Mouse (Mus musculus) adipocyte (in vitro differentiated cells): Measurements from ENCODE around the gene Nrxn2.

Experiments used
- DNase-seq: peaks from one replicate; pipeline ENCODE4 v3.0.0-alpha.2; 2016; ENCODE audit warnings: low spot score

The Nrxn2 gene

GRCm38 (mm10) chr19:6392743-6393393, 25.7 kb upstream of the Nrxn2 start:
- DNase-seq, result no peak

GRCm38 (mm10) chr19:6393637-6394036, 24.9 kb upstream of the Nrxn2 start:
- no peak for DNase-seq

GRCm38 (mm10) chr19:6396237-6396636, 22.3 kb upstream of the Nrxn2 start:
- DNase-seq, result no peak

- DNase-seq, result no peak
These were observed 20.8 kb upstream of the Nrxn2 start for GRCm38 (mm10) chr19:6397582-6398249.

- DNase-seq, result no peak
These were observed 19.9 kb upstream of the Nrxn2 start for GRCm38 (mm10) chr19:6398447-6399284.

GRCm38 (mm10) chr19:6399285-6400095, 19.0 kb upstream of the Nrxn2 start, which contains the start of gene Rasgrp2:
Rasgrp2 (plus strand) TSS chr19:6399340.
- no peak for DNase-seq

GRCm38 (mm10) chr19:6400096-6401086, 18.1 kb upstream of the Nrxn2 start:
- no peak for DNase-seq

GRCm38 (mm10) chr19:6401131-6401815, 17.3 kb upstream of the Nrxn2 start:
- no peak for DNase-seq

- no peak for DNase-seq
These were observed 16.6 kb upstream of the Nrxn2 start for GRCm38 (mm10) chr19:6401951-6402350.

GRCm38 (mm10) chr19:6403869-6404268, 14.7 kb upstream of the Nrxn2 start:
- no peak for DNase-seq

- no peak for DNase-seq
These were observed 13.1 kb upstream of the Nrxn2 start for GRCm38 (mm10) chr19:6405433-6405832.

- DNase-seq, result no peak
These were observed 11.4 kb upstream of the Nrxn2 start for GRCm38 (mm10) chr19:6407109-6407508.

- DNase-seq, result no peak
These were observed 10.6 kb upstream of the Nrxn2 start for GRCm38 (mm10) chr19:6407816-6408510.

- DNase-seq, result no peak
These were observed 9.8 kb upstream of the Nrxn2 start for GRCm38 (mm10) chr19:6408749-6409148.

GRCm38 (mm10) chr19:6409176-6409575, 9.4 kb upstream of the Nrxn2 start:
- DNase-seq, result no peak

GRCm38 (mm10) chr19:6409936-6410335, 8.6 kb upstream of the Nrxn2 start:
- DNase-seq, result no peak

GRCm38 (mm10) chr19:6412798-6413197, 5.7 kb upstream of the Nrxn2 start:
- DNase-seq, result no peak

GRCm38 (mm10) chr19:6415454-6415853, 3.1 kb upstream of the Nrxn2 start:
- no peak for DNase-seq

GRCm38 (mm10) chr19:6416124-6416770, 2.3 kb upstream of the Nrxn2 start:
- DNase-seq, result no peak
